Mouse (Mus musculus): ENCODE data around the gene Cnnm2.

- TF ChIP-seq POLR2A (IDR thresholded peaks at IDR 0.05; ENCODE audit: insufficient read depth, low read depth, low read length) = no peak
- no peak for TF ChIP-seq CTCF (IDR thresholded peaks at IDR 0.05; ENCODE audit: insufficient read depth, low read depth, low read length)
Observed at GRCm38 (mm10) chr19:46726142-46726541, 35.3 kb upstream of the Cnnm2 start.

Data from olfactory bulb, adult 2 months (tissue).